12 mouse cellular contexts compared by ENCODE assay signal in the genomic region with DNA sequence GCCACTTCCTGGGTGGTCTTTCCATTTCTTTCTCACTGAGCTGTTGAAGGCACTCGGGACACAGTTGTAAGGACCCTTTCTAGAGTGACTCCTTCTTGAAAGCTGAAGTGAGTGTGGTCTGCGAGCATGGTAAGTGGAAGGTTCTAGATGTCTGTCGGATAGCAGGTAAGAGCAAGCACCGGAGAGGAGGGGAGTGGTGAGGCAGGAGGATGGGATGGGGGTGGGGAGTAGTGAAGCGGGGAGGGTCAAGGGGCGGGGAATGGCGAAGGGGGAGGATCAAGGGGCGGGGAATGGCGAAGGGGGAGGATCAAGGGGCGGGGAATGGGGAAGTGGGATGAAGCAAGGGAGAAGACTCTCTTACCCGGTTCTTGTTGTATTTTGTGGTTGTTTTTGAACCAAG.
DNase-seq lines count a peak whose midpoint lies in the region; ATAC-seq and TF ChIP-seq lines count a peak whose summit lies in the region.
"Had no signal": no experiment of that assay in that cellular context is flagged by ENCODE, and none has a peak within 500 bp of the region (broad histone marks: within the 10 kb centered on the region; RNA-seq: fewer than 3 reads in every experiment).

No protein-coding gene starts in this region.

- H3K9ac ChIP-seq in intestine, embryonic 15.5 days: no peak overlapping the region
- no peak overlapping the region for H3K9ac ChIP-seq in intestine, postnatal 0 days (ENCODE audit: low read depth, low read length)
- peak overlapping the region; percentile 64; the same call in 1 of the 2 replicates for H3K9ac ChIP-seq in ES-E14 (ENCODE audit: insufficient read depth, low read depth, low read length, poor library complexity, severe bottlenecking)
- no peak overlapping the region for H3K9ac ChIP-seq in embryonic facial prominence, embryonic 15.5 days
- H3K9ac ChIP-seq in midbrain, embryonic 13.5 days (replicated peaks): no peak overlapping the region
- no peak overlapping the region for H3K9ac ChIP-seq in stomach, postnatal 0 days (ENCODE audit: low read length)
- H3K9ac ChIP-seq: limb, embryonic 13.5 days had no signal

- peak; percentile 63 for DNase-seq in ES-E14 (ENCODE audit: low read depth, low spot score)
- DNase-seq in lung, adult 18-20 months: no peak
- DNase-seq in lung, postnatal 36 days: no peak
- no peak for DNase-seq in stomach, postnatal 0 days (ENCODE audit: low spot score)
- DNase-seq: cerebellum, postnatal 36 days; thymus, postnatal 25 days had no signal

- TF ChIP-seq CTCF in intestine, postnatal 0 days (IDR thresholded peaks at IDR 0.05; ENCODE audit: low read depth): no peak
- no peak for TF ChIP-seq CTCF in stomach, postnatal 0 days (IDR thresholded peaks at IDR 0.05; ENCODE audit: low read depth)

- H3K27me3 ChIP-seq in intestine, embryonic 15.5 days (replicated peaks): no peaks in the 10 kb centered on the region
- no peaks in the 10 kb centered on the region for H3K27me3 ChIP-seq in intestine, postnatal 0 days (replicated peaks; ENCODE audit: control insufficient read depth, insufficient read depth, low read length)
- no peaks in the 10 kb centered on the region for H3K27me3 ChIP-seq in embryonic facial prominence, embryonic 15.5 days
- no peaks in the 10 kb centered on the region for H3K27me3 ChIP-seq in midbrain, embryonic 13.5 days
- no peaks in the 10 kb centered on the region for H3K27me3 ChIP-seq in stomach, postnatal 0 days (ENCODE audit: control insufficient read depth, insufficient read depth, low read length)
- H3K27me3 ChIP-seq: limb, embryonic 13.5 days had no signal

- TF ChIP-seq EP300 in stomach, postnatal 0 days (optimal IDR thresholded peaks at IDR 0.05): no peak

- no peak overlapping the region for H3K27ac ChIP-seq in intestine, embryonic 15.5 days
- no peak overlapping the region for H3K27ac ChIP-seq in intestine, postnatal 0 days (ENCODE audit: low read depth, low read length)
- no peak overlapping the region for H3K27ac ChIP-seq in ES-E14 (ENCODE audit: insufficient read depth, low read depth, low read length, poor library complexity, severe bottlenecking)
- H3K27ac ChIP-seq in embryonic facial prominence, embryonic 15.5 days (replicated peaks): no peak overlapping the region
- no peak overlapping the region for H3K27ac ChIP-seq in midbrain, embryonic 13.5 days
- H3K27ac ChIP-seq in stomach, postnatal 0 days (replicated peaks): no peak overlapping the region
- H3K27ac ChIP-seq: limb, embryonic 13.5 days had no signal

- ATAC-seq in intestine, embryonic 15.5 days: no peak
- ATAC-seq in intestine, postnatal 0 days: no peak
- ATAC-seq in embryonic facial prominence, embryonic 15.5 days (ENCODE audit: insufficient number of reproducible peaks, low FRiP score, low TSS enrichment, low read depth): no peak
- no peak for ATAC-seq in midbrain, embryonic 13.5 days
- no peak for ATAC-seq in stomach, postnatal 0 days (ENCODE audit: low FRiP score, low TSS enrichment)
- ATAC-seq: CD4-positive, CD25-positive, alpha-beta regulatory T cell, adult 4 months had no signal

- no peaks in the 10 kb centered on the region for H3K36me3 ChIP-seq in intestine, embryonic 15.5 days
- H3K36me3 ChIP-seq in intestine, postnatal 0 days (ENCODE audit: control insufficient read depth, insufficient read depth): no peaks in the 10 kb centered on the region
- H3K36me3 ChIP-seq in ES-E14 (ENCODE audit: control insufficient read depth, insufficient read depth, low read length, poor library complexity, severe bottlenecking): no peaks in the 10 kb centered on the region
- no peaks in the 10 kb centered on the region for H3K36me3 ChIP-seq in embryonic facial prominence, embryonic 15.5 days
- H3K36me3 ChIP-seq in midbrain, embryonic 13.5 days: no peaks in the 10 kb centered on the region
- H3K36me3 ChIP-seq in stomach, postnatal 0 days (ENCODE audit: control insufficient read depth, insufficient read depth, low read length): no peaks in the 10 kb centered on the region
- H3K36me3 ChIP-seq: limb, embryonic 13.5 days had no signal

- no peak overlapping the region for H3K4me3 ChIP-seq in intestine, embryonic 15.5 days (replicated peaks)
- no peak overlapping the region for H3K4me3 ChIP-seq in intestine, postnatal 0 days (ENCODE audit: low read depth, low read length)
- H3K4me3 ChIP-seq in ES-E14 (ENCODE audit: insufficient read depth in 1 of 2, low read depth in 1 of 2, low read length in 2 of 2, poor library complexity in 1 of 2, severe bottlenecking in 1 of 2): peak overlapping the region; percentile 58 to 84
- no peak overlapping the region for H3K4me3 ChIP-seq in embryonic facial prominence, embryonic 15.5 days (replicated peaks)
- H3K4me3 ChIP-seq in midbrain, embryonic 13.5 days (replicated peaks): no peak overlapping the region
- H3K4me3 ChIP-seq in stomach, postnatal 0 days (ENCODE audit: low read depth, low read length): no peak overlapping the region
- H3K4me3 ChIP-seq: limb, embryonic 13.5 days had no signal

- no peaks in the 10 kb centered on the region for H3K9me3 ChIP-seq in intestine, embryonic 15.5 days
- no peaks in the 10 kb centered on the region for H3K9me3 ChIP-seq in intestine, postnatal 0 days (ENCODE audit: control insufficient read depth)
- no peaks in the 10 kb centered on the region for H3K9me3 ChIP-seq in ES-E14 (ENCODE audit: control insufficient read depth, insufficient read depth, low read depth, low read length)
- H3K9me3 ChIP-seq in embryonic facial prominence, embryonic 15.5 days (replicated peaks): no peaks in the 10 kb centered on the region
- H3K9me3 ChIP-seq in midbrain, embryonic 13.5 days: no peaks in the 10 kb centered on the region
- no peaks in the 10 kb centered on the region for H3K9me3 ChIP-seq in stomach, postnatal 0 days (ENCODE audit: control insufficient read depth, low read length)
- H3K9me3 ChIP-seq: limb, embryonic 13.5 days had no signal

- H3K4me1 ChIP-seq in intestine, embryonic 15.5 days (replicated peaks): no peaks in the 10 kb centered on the region
- H3K4me1 ChIP-seq in intestine, postnatal 0 days (replicated peaks; ENCODE audit: control insufficient read depth, insufficient read depth, low read length): no peaks in the 10 kb centered on the region
- H3K4me1 ChIP-seq in ES-E14 (ENCODE audit: control insufficient read depth in 2 of 2, insufficient read depth in 2 of 2, low read length in 2 of 2, poor library complexity in 1 of 2): no peaks in the 10 kb centered on the region
- no peaks in the 10 kb centered on the region for H3K4me1 ChIP-seq in embryonic facial prominence, embryonic 15.5 days
- peaks cover 5% of the 10 kb centered on the region; the same call in 1 of the 2 replicates for H3K4me1 ChIP-seq in midbrain, embryonic 13.5 days (replicated peaks)
- no peaks in the 10 kb centered on the region for H3K4me1 ChIP-seq in stomach, postnatal 0 days (replicated peaks; ENCODE audit: control insufficient read depth, insufficient read depth)
- H3K4me1 ChIP-seq: limb, embryonic 13.5 days had no signal

- 0 out of 2 replicates have a peak overlapping the region, but pooled peaks have one; percentile 19 for H3K4me2 ChIP-seq in intestine, embryonic 15.5 days (replicated peaks)
- H3K4me2 ChIP-seq in intestine, postnatal 0 days (replicated peaks; ENCODE audit: low read depth): no peak overlapping the region
- peak overlapping the region; percentile 30 for H3K4me2 ChIP-seq in embryonic facial prominence, embryonic 15.5 days (replicated peaks)
- H3K4me2 ChIP-seq in midbrain, embryonic 13.5 days (replicated peaks): peak overlapping the region; percentile 23
- no peak overlapping the region for H3K4me2 ChIP-seq in stomach, postnatal 0 days (replicated peaks; ENCODE audit: low read depth)
- H3K4me2 ChIP-seq: limb, embryonic 13.5 days had no signal

- in situ Hi-C loops in ES-E14 (cut with MboI; ENCODE audit: low sequenced_read_pairs in 2 of 2, unreplicated experiment in 2 of 2): no loop called here

- 40% methylated on average over 11 of the region's 11 CpGs for WGBS in intestine, embryonic 15.5 days
- WGBS in intestine, postnatal 0 days: 58% methylated on average over 11 of the region's 11 CpGs
- WGBS in embryonic facial prominence, embryonic 15.5 days: 29% methylated on average over 11 of the region's 11 CpGs
- WGBS in midbrain, embryonic 13.5 days: 17% methylated on average over 10 of the region's 11 CpGs
- 44% methylated on average over 11 of the region's 11 CpGs for WGBS in stomach, postnatal 0 days

TF ChIP-seq in ES-E14, 5 proteins besides CTCF, POLR2A, EP300 and RAD21:
- TF ChIP-seq ZNF384 (IDR thresholded peaks at IDR 0.05; ENCODE audit: low read depth, low read length): no peak
- TF ChIP-seq MAFK (IDR thresholded peaks at IDR 0.05; ENCODE audit: insufficient read depth, low read depth, low read length): no peak
- TF ChIP-seq CHD2 (IDR thresholded peaks at IDR 0.05; ENCODE audit: low read depth, low read length): no peak
- no peak for TF ChIP-seq ZC3H11A (IDR thresholded peaks at IDR 0.05; ENCODE audit: borderline replicate concordance, low read depth, low read length)
- TF ChIP-seq HCFC1 (IDR thresholded peaks at IDR 0.05; ENCODE audit: borderline replicate concordance, insufficient read depth, low read length): no peak

Comparison
In these comparisons a context has a peak if more than half of its experiments do, and no peak if none do; other contexts are left out.
1. H3K4me2 ChIP-seq: peak in intestine, embryonic 15.5 days (single experiment), embryonic facial prominence, embryonic 15.5 days (single experiment) and midbrain, embryonic 13.5 days (single experiment); none in intestine, postnatal 0 days (single experiment) and stomach, postnatal 0 days (single experiment).
2. H3K4me3 ChIP-seq: peak in ES-E14 (2 of 2); none in intestine, embryonic 15.5 days (single experiment), intestine, postnatal 0 days (single experiment), embryonic facial prominence, embryonic 15.5 days (single experiment), midbrain, embryonic 13.5 days (single experiment) and stomach, postnatal 0 days (single experiment).